Comparison of ENCODE assay signal across 28 mouse cellular contexts in genomic region chr5:88939782-88940181, GRCm38 (mm10). TPM values are rescaled to one million over a fixed set of nuclear protein-coding genes. Genes with fewer than 3 reads are reported as not detected.
DNase-seq lines count a peak whose midpoint lies in the region; ATAC-seq and TF ChIP-seq lines count a peak whose summit lies in the region.
"Had no signal": no experiment of that assay in that cellular context is flagged by ENCODE, and none has a peak within 500 bp of the region (broad histone marks: within the 10 kb centered on the region; RNA-seq: fewer than 3 reads in every experiment).

No protein-coding gene starts in this region.

- H3K4me2 ChIP-seq in liver, embryonic 11.5 days, result no peak overlapping the region
- 0 out of 2 replicates have a peak overlapping the region, but pooled peaks have one; percentile 19 for H3K4me2 ChIP-seq in intestine, embryonic 15.5 days (replicated peaks)
- H3K4me2 ChIP-seq in forebrain, embryonic 13.5 days, result no peak overlapping the region
- H3K4me2 ChIP-seq: embryonic facial prominence, embryonic 12.5 days; embryonic facial prominence, embryonic 15.5 days; forebrain, embryonic 15.5 days; heart, embryonic 12.5 days; heart, embryonic 15.5 days; hindbrain, embryonic 14.5 days had no signal

- H3K9ac ChIP-seq in liver, adult 2 months (ENCODE audit: low read depth, low read length), result peak overlapping the region; percentile 46
- H3K9ac ChIP-seq in liver, embryonic 11.5 days (ENCODE audit: low read depth, low read length), result no peak overlapping the region
- H3K9ac ChIP-seq in intestine, embryonic 15.5 days, result no peak overlapping the region
- no peak overlapping the region for H3K9ac ChIP-seq in forebrain, embryonic 13.5 days
- H3K9ac ChIP-seq: embryonic facial prominence, embryonic 12.5 days; embryonic facial prominence, embryonic 15.5 days; forebrain, embryonic 15.5 days; heart, embryonic 12.5 days; heart, embryonic 15.5 days; hindbrain, embryonic 14.5 days had no signal

- H3K79me2 ChIP-seq in liver, adult 2 months (ENCODE audit: control insufficient read depth, insufficient read depth, low read length), result peaks cover 15% of the 10 kb centered on the region; the same call in 1 of the 2 replicates

- H3K4me3 ChIP-seq in liver, adult 2 months (ENCODE audit: insufficient read depth, low read depth, low read length), result no peak overlapping the region
- H3K4me3 ChIP-seq in liver, embryonic 11.5 days (ENCODE audit: low read depth, low read length), result no peak overlapping the region
- no peak overlapping the region for H3K4me3 ChIP-seq in intestine, embryonic 15.5 days (replicated peaks)
- no peak overlapping the region for H3K4me3 ChIP-seq in limb, embryonic 10.5 days
- H3K4me3 ChIP-seq in forebrain, embryonic 13.5 days, result no peak overlapping the region
- H3K4me3 ChIP-seq: embryonic facial prominence, embryonic 12.5 days; embryonic facial prominence, embryonic 15.5 days; forebrain, embryonic 15.5 days; heart, embryonic 12.5 days; heart, embryonic 15.5 days; hindbrain, embryonic 10.5 days had no signal

- no peaks in the 10 kb centered on the region for H3K27me3 ChIP-seq in liver, adult 2 months (ENCODE audit: control insufficient read depth, insufficient read depth, low read length)
- no peaks in the 10 kb centered on the region for H3K27me3 ChIP-seq in liver, embryonic 11.5 days (replicated peaks; ENCODE audit: control insufficient read depth, insufficient read depth, low read length)
- no peaks in the 10 kb centered on the region for H3K27me3 ChIP-seq in intestine, embryonic 15.5 days (replicated peaks)
- no peaks in the 10 kb centered on the region for H3K27me3 ChIP-seq in limb, embryonic 10.5 days (ENCODE audit: low read depth, poor library complexity, severe bottlenecking)
- no peaks in the 10 kb centered on the region for H3K27me3 ChIP-seq in forebrain, embryonic 13.5 days
- H3K27me3 ChIP-seq: CH12.LX; embryonic facial prominence, embryonic 12.5 days; embryonic facial prominence, embryonic 15.5 days; forebrain, embryonic 15.5 days; heart, embryonic 12.5 days; heart, embryonic 15.5 days; Patski had no signal

- TF ChIP-seq CTCF in liver, adult 2 months (IDR thresholded peaks at IDR 0.05; ENCODE audit: low read depth, low read length), result no peak

- WGBS in liver, adult 2 months, result 19% methylated on average over 2 of the region's 2 CpGs
- 68% methylated on average over 2 of the region's 2 CpGs for WGBS in liver, embryonic 11.5 days
- WGBS in intestine, embryonic 15.5 days, result 58% methylated on average over 2 of the region's 2 CpGs
- WGBS in limb, embryonic 10.5 days, result 43% methylated on average over 2 of the region's 2 CpGs
- 89% methylated on average over 2 of the region's 2 CpGs for WGBS in forebrain, embryonic 13.5 days

- ATAC-seq in liver, embryonic 11.5 days (replicated peaks; ENCODE audit: low FRiP score), result no peak
- peak; percentile 24 for ATAC-seq in intestine, embryonic 15.5 days
- no peak for ATAC-seq in forebrain, embryonic 13.5 days
- ATAC-seq: forebrain, embryonic 15.5 days; hindbrain, postnatal 0 days; inflammation-experienced regulatory T-cells, adult 6 months; Patski had no signal

- H3K4me1 ChIP-seq in liver, adult 2 months (ENCODE audit: control insufficient read depth, insufficient read depth, low read length), result peaks cover 26% of the 10 kb centered on the region
- H3K4me1 ChIP-seq in liver, embryonic 11.5 days (replicated peaks; ENCODE audit: control insufficient read depth, insufficient read depth, low read length), result no peaks in the 10 kb centered on the region
- peaks cover 8% of the 10 kb centered on the region; the same call in 1 of the 2 replicates for H3K4me1 ChIP-seq in intestine, embryonic 15.5 days (replicated peaks)
- peaks cover 15% of the 10 kb centered on the region for H3K4me1 ChIP-seq in limb, embryonic 10.5 days
- no peaks in the 10 kb centered on the region for H3K4me1 ChIP-seq in forebrain, embryonic 13.5 days
- H3K4me1 ChIP-seq: embryonic facial prominence, embryonic 15.5 days; forebrain, embryonic 15.5 days; hindbrain, embryonic 10.5 days had no signal

- H3K36me3 ChIP-seq in liver, adult 2 months (ENCODE audit: control insufficient read depth, insufficient read depth, low read length), result no peaks in the 10 kb centered on the region
- H3K36me3 ChIP-seq in liver, embryonic 11.5 days (ENCODE audit: control insufficient read depth, insufficient read depth, low read length), result no peaks in the 10 kb centered on the region
- H3K36me3 ChIP-seq in intestine, embryonic 15.5 days, result no peaks in the 10 kb centered on the region
- H3K36me3 ChIP-seq in limb, embryonic 10.5 days, result no peaks in the 10 kb centered on the region
- H3K36me3 ChIP-seq in forebrain, embryonic 13.5 days (ENCODE audit: poor library complexity, severe bottlenecking), result no peaks in the 10 kb centered on the region
- H3K36me3 ChIP-seq: embryonic facial prominence, embryonic 12.5 days; embryonic facial prominence, embryonic 15.5 days; forebrain, embryonic 15.5 days; G1E; heart, embryonic 12.5 days; heart, embryonic 15.5 days; hindbrain, embryonic 10.5 days had no signal

- TF ChIP-seq POLR2A in liver, adult 2 months (IDR thresholded peaks at IDR 0.05; ENCODE audit: extremely low read depth, insufficient read depth, low read length), result no peak

- peak overlapping the region; percentile 88 for H3K27ac ChIP-seq in liver, adult 2 months (replicated peaks; ENCODE audit: insufficient read depth, low read depth, low read length)
- H3K27ac ChIP-seq in liver, embryonic 11.5 days (ENCODE audit: low read depth, low read length), result no peak overlapping the region
- peak overlapping the region; percentile 29; the same call in 1 of the 2 replicates for H3K27ac ChIP-seq in intestine, embryonic 15.5 days
- H3K27ac ChIP-seq in limb, embryonic 10.5 days, result 0 out of 2 replicates have a peak overlapping the region, but pooled peaks have one; percentile 22
- no peak overlapping the region for H3K27ac ChIP-seq in forebrain, embryonic 13.5 days
- H3K27ac ChIP-seq: embryonic facial prominence, embryonic 12.5 days; embryonic facial prominence, embryonic 15.5 days; forebrain, embryonic 15.5 days; heart, embryonic 15.5 days; hindbrain, embryonic 10.5 days; hindbrain, embryonic 14.5 days; hindbrain, postnatal 0 days had no signal

- peak; percentile 100 for DNase-seq in liver, adult 2 months (ENCODE audit: extremely low read depth, low read depth, low spot score)
- DNase-seq in liver, embryonic 11.5 days (ENCODE audit: low spot score), result no peak
- no peak for DNase-seq in limb, embryonic 10.5 days (ENCODE audit: low spot score)
- no peak for DNase-seq in kidney, adult 11 months
- DNase-seq: adrenal gland, postnatal 10 days; adrenal gland, postnatal 36 days; B cell, adult 2 months; cerebellum, adult 11 months; cerebellum, adult 2 months; cerebellum, adult 9-11 months; cerebellum, postnatal 25 days; heart, postnatal 10 days; heart, postnatal 36 days had no signal

- H3K9me3 ChIP-seq in liver, embryonic 11.5 days (ENCODE audit: control insufficient read depth, low read length), result no peaks in the 10 kb centered on the region
- no peaks in the 10 kb centered on the region for H3K9me3 ChIP-seq in intestine, embryonic 15.5 days
- no peaks in the 10 kb centered on the region for H3K9me3 ChIP-seq in limb, embryonic 10.5 days (replicated peaks)
- H3K9me3 ChIP-seq in forebrain, embryonic 13.5 days (replicated peaks), result no peaks in the 10 kb centered on the region
- H3K9me3 ChIP-seq: embryonic facial prominence, embryonic 12.5 days; embryonic facial prominence, embryonic 15.5 days; forebrain, embryonic 15.5 days; heart, embryonic 12.5 days; heart, embryonic 15.5 days; hindbrain, embryonic 10.5 days had no signal

RNA-seq across cellular contexts. Expression of gene Slc4a4, which starts 53.2 kb away (rescaled TPM):
- 30.2 and 33.4 TPM in 2 replicates for total RNA-seq in liver, adult 2 months (2014; rRNA removed)
- 12.0 and 15.9 TPM in 2 replicates for polyA plus RNA-seq in liver, adult 2 months (2012; rRNA removed)
- 1.2 and 1.5 TPM in 2 replicates for polyA plus RNA-seq in liver, embryonic 11.5 days (2014; fragmentation: Nextera tagmentation; extraction: Ambion mirVana)
- 4.6 and 4.7 TPM in 2 replicates for polyA plus RNA-seq in intestine, embryonic 15.5 days (2015; fragmentation: Nextera tagmentation; extraction: Ambion mirVana)
- 2.2 and 2.5 TPM in 2 replicates for polyA plus RNA-seq in limb, embryonic 10.5 days (2016; fragmentation: Nextera tagmentation; extraction: Ambion mirVana)
- 0.68 and 1.1 TPM in 2 replicates for polyA plus RNA-seq in forebrain, embryonic 13.5 days (2015; fragmentation: Nextera tagmentation; extraction: Ambion mirVana)
- total RNA-seq: CH12.LX; common myeloid progenitor, adult 5-6 weeks had no signal
- polyA plus RNA-seq: G1E had no signal

Comparison
In these comparisons a context has a peak if more than half of its experiments do, and no peak if none do; other contexts are left out.
1. H3K27ac ChIP-seq: peak in liver, adult 2 months (single experiment), intestine, embryonic 15.5 days (single experiment) and limb, embryonic 10.5 days (single experiment); none in liver, embryonic 11.5 days (single experiment) and forebrain, embryonic 13.5 days (single experiment).